Mouse (Mus musculus) CH12.LX (cell line): ENCODE measurements at regions not wholly inside any gene's neighbourhood (a gene's known extent, or its start where the extent isn't known, plus 50 kb on each side); places are given as distances from the start of the nearest gene placed in this dataset.

Source experiments
- DNase-seq: peaks from one replicate; pipeline ENCODE4 v3.0.0-alpha.2; 2013; ENCODE audit errors: extremely low read depth
- H3K27ac ChIP-seq: 2 replicates; pipeline ENCODE4 v1.5.1; 2012; ENCODE audit warnings: low read depth, mild to moderate bottlenecking, control low read depth, moderate library complexity; ENCODE audit not compliant: insufficient read depth
- H3K27me3 ChIP-seq: replicated peaks from 2 replicates; pipeline ENCODE3; 2012; ENCODE audit warnings: inconsistent platforms
- H3K36me3 ChIP-seq, 2 experiments: replicated peaks in 1 of 2; 2 replicates each; pipeline versions ENCODE3 to v1.6.1; 2012; ENCODE audit warnings: inconsistent platforms in 1 of 2, low read length in 1 of 2, mild to moderate bottlenecking in 1 of 2, mixed read lengths in 1 of 2, moderate library complexity in 1 of 2; ENCODE audit not compliant: control insufficient read depth in 1 of 2, insufficient read depth in 1 of 2
- H3K4me1 ChIP-seq, 2 experiments: 2 replicates each; pipeline ENCODE4 v1.6.1; 2012; ENCODE audit warnings: inconsistent platforms in 1 of 2, moderate library complexity in 1 of 2; ENCODE audit not compliant: insufficient read depth in 2 of 2, control insufficient read depth in 1 of 2
- H3K4me2 ChIP-seq: 2 replicates; pipeline ENCODE4 v1.6.1; 2012; ENCODE audit warnings: low read depth, mild to moderate bottlenecking, control low read depth; ENCODE audit not compliant: poor library complexity, insufficient read depth, severe bottlenecking
- H3K4me3 ChIP-seq, 3 experiments: fragments of 150-350 bp in 1 of 3; sonication (generic) in 1 of 3; replicated peaks in 1 of 3; 2 replicates each; pipeline versions ENCODE3 to v1.5.1; 2011 to 2012; ENCODE audit warnings: low read depth in 2 of 3, low read length in 2 of 3, mild to moderate bottlenecking in 2 of 3, moderate library complexity in 2 of 3, control low read depth in 1 of 3, improper control_type of control experiment in 1 of 3, inconsistent platforms in 1 of 3, mixed read lengths in 1 of 3; ENCODE audit not compliant: poor library complexity in 1 of 3
- H3K79me2 ChIP-seq: replicated peaks from 2 replicates; pipeline ENCODE4 v1.6.1; 2012; ENCODE audit warnings: mild to moderate bottlenecking, moderate library complexity; ENCODE audit not compliant: control insufficient read depth, poor library complexity, insufficient read depth, severe bottlenecking; ENCODE audit errors: extremely low read depth
- H3K9ac ChIP-seq: 2 replicates; pipeline ENCODE4 v1.6.1; 2012; ENCODE audit warnings: low read depth, mild to moderate bottlenecking, control low read depth, moderate library complexity; ENCODE audit not compliant: insufficient read depth
- H3K9me3 ChIP-seq: replicated peaks from 2 replicates; pipeline ENCODE3; 2012; ENCODE audit warnings: low read length, inconsistent platforms, mixed read lengths
- BHLHE40 ChIP-seq: IDR thresholded peaks from 2 replicates; pipeline ENCODE4 v1.6.1; 2011; ENCODE audit warnings: mild to moderate bottlenecking, low read depth, low read length, improper control_type of control experiment
- CHD1 ChIP-seq: IDR thresholded peaks from 2 replicates; pipeline ENCODE4 v1.6.1; 2012; ENCODE audit warnings: low read depth, low read length, improper control_type of control experiment, inconsistent platforms
- CTCF ChIP-seq, 2 experiments: IDR thresholded peaks in 1 of 2; conservative IDR thresholded peaks in 1 of 2; 2 replicates each; pipeline ENCODE4 v1.5.1; 2011 to 2012; ENCODE audit warnings: low read depth in 2 of 2, low read length in 2 of 2, improper control_type of control experiment in 1 of 2, inconsistent platforms in 1 of 2, mild to moderate bottlenecking in 1 of 2, moderate library complexity in 1 of 2
- ELF1 ChIP-seq: IDR thresholded peaks from 2 replicates; pipeline ENCODE4 v1.6.1; 2014; ENCODE audit warnings: low read depth, mild to moderate bottlenecking, inconsistent platforms, low read length, improper control_type of control experiment
- EP300 ChIP-seq: IDR thresholded peaks from 2 replicates; pipeline ENCODE4 v1.6.1; 2011; ENCODE audit warnings: low read length, improper control_type of control experiment
- ETS1 ChIP-seq: conservative IDR thresholded peaks from 2 replicates; pipeline ENCODE4 v1.6.1; 2012; ENCODE audit warnings: low read depth, mild to moderate bottlenecking, inconsistent platforms, low read length, improper control_type of control experiment, moderate library complexity
- GABPA ChIP-seq: IDR thresholded peaks from 2 replicates; pipeline ENCODE4 v1.6.1; 2012; ENCODE audit warnings: low read depth, low read length, improper control_type of control experiment, inconsistent platforms; ENCODE audit not compliant: insufficient replicate concordance
- JUND ChIP-seq: conservative IDR thresholded peaks from 2 replicates; pipeline ENCODE4 v1.6.1; 2011; ENCODE audit warnings: low read depth, low read length, improper control_type of control experiment
- KAT2A ChIP-seq: IDR thresholded peaks from 2 replicates; pipeline ENCODE4 v1.6.1; 2012; ENCODE audit warnings: low read length, improper control_type of control experiment, inconsistent platforms; ENCODE audit not compliant: insufficient replicate concordance
- MAFK ChIP-seq: IDR thresholded peaks from 2 replicates; pipeline ENCODE4 v1.6.1; 2011; ENCODE audit warnings: low read length, improper control_type of control experiment; ENCODE audit not compliant: insufficient replicate concordance
- MAZ ChIP-seq: IDR thresholded peaks from 2 replicates; pipeline ENCODE4 v1.6.1; 2012; ENCODE audit warnings: low read depth, mild to moderate bottlenecking, inconsistent platforms, low read length, improper control_type of control experiment, moderate library complexity
- MXI1 ChIP-seq: IDR thresholded peaks from 2 replicates; pipeline ENCODE4 v1.6.1; 2011; ENCODE audit warnings: mild to moderate bottlenecking, low read depth, low read length, improper control_type of control experiment
- MYC ChIP-seq: IDR thresholded peaks from 2 replicates; pipeline ENCODE4 v1.6.1; 2011; ENCODE audit warnings: low read depth, mild to moderate bottlenecking, improper control_type of control experiment, low read length
- PAX5 ChIP-seq: IDR thresholded peaks from 2 replicates; pipeline ENCODE4 v1.6.1; 2012; ENCODE audit warnings: low read length, inconsistent platforms, mixed read lengths
- SIN3A ChIP-seq: IDR thresholded peaks from 2 replicates; pipeline ENCODE4 v1.6.1; 2012; ENCODE audit warnings: low read length, improper control_type of control experiment, inconsistent platforms
- SMC3 ChIP-seq: IDR thresholded peaks from 2 replicates; pipeline ENCODE4 v1.6.1; 2011; ENCODE audit warnings: low read depth, low read length, improper control_type of control experiment
- TBP ChIP-seq: conservative IDR thresholded peaks from 2 replicates; pipeline ENCODE4 v1.6.1; 2011; ENCODE audit warnings: low read depth, low read length, improper control_type of control experiment
- TCF12 ChIP-seq: IDR thresholded peaks from 2 replicates; pipeline ENCODE4 v1.6.1; 2014; ENCODE audit warnings: low read depth, mild to moderate bottlenecking, inconsistent platforms, low read length, improper control_type of control experiment
- USF1 ChIP-seq: IDR thresholded peaks from 2 replicates; pipeline ENCODE4 v1.6.1; 2014; ENCODE audit warnings: low read depth, mild to moderate bottlenecking, inconsistent platforms, low read length, improper control_type of control experiment
- ZC3H11A ChIP-seq: IDR thresholded peaks from 2 replicates; pipeline ENCODE4 v1.6.1; 2012; ENCODE audit warnings: low read depth, mild to moderate bottlenecking, inconsistent platforms, low read length, improper control_type of control experiment
- ZMIZ1 ChIP-seq: IDR thresholded peaks from 2 replicates; pipeline ENCODE4 v1.6.1; 2012; ENCODE audit warnings: low read depth, mild to moderate bottlenecking, inconsistent platforms, low read length, improper control_type of control experiment
- dilution Hi-C: fragments of 300-500 bp; cut with MboI; formaldehyde crosslinking; loops from 2 replicates; pipeline ENCODE4 v1.14.3; 2020; ENCODE audit warnings: low sequenced_read_pairs; ENCODE audit not compliant: extremely low pct_unique_long_range_greater_than_20kb, extremely low pct_ligation_motif_present
- in situ Hi-C: fragments of 300-500 bp; cut with MboI; formaldehyde crosslinking; loops from 3 replicates; pipeline ENCODE4 v1.14.3; 2019; ENCODE audit warnings: low sequenced_read_pairs, low pct_ligation_motif_present, low pct_unique_long_range_greater_than_20kb, mixed read lengths

DNA sequence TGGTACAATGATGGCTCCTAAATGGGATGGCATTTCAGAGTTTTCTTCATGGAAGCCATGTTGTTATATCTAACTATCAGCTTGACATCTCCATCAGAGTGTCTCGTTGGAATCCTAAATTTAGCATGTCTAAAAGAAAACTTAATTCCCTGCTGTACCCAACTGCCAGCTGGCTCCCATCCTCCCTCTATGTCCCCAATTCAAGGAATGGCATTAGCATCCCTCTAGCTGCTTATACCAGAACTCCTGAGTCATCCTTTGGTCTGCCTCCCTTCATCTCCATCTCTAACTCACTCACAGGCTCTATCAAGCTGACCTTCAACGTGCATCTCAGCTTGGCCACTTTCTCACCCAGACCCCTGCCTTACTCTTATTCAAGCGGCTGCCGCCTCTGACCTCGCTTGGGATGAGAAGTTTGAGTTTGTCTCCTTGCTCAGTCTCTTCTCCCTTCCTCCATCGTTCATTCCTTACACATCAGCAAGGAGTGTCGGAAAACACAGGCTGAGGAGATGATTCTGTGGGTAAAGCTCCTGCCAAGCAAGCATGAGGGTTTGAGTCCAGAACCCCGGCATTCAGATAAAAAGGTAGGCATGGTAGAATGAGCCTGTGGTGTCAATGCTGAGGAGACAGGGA lies 88.9 kb downstream of the Emp1 start:
- DNase-seq: no peak
- Histone ChIP-seq H3K27ac (no peak overlapping the region), H3K36me3 (no peaks in the 10 kb centered on the region), H3K9me3 (no peaks in the 10 kb centered on the region), H3K4me2 (no peak overlapping the region), H3K27me3 (peaks cover 68% of the 10 kb centered on the region), H3K4me3 (no peak overlapping the region), H3K4me1 (no peaks in the 10 kb centered on the region), H3K79me2 (no peaks in the 10 kb centered on the region), H3K9ac (no peak overlapping the region)
- TF ChIP-seq CTCF (conservative IDR thresholded peaks at IDR 0.05 in 1 of 2, IDR thresholded peaks at IDR 0.05 in 1 of 2; ENCODE audit: low read depth in 2 of 2, low read length in 2 of 2): no peak
- no peak for TF ChIP-seq PAX5
- no peak for TF ChIP-seq BHLHE40
- TF ChIP-seq GABPA: no peak
- dilution Hi-C loops: no loop called here
- in situ Hi-C loops: no loop called here

DNA sequence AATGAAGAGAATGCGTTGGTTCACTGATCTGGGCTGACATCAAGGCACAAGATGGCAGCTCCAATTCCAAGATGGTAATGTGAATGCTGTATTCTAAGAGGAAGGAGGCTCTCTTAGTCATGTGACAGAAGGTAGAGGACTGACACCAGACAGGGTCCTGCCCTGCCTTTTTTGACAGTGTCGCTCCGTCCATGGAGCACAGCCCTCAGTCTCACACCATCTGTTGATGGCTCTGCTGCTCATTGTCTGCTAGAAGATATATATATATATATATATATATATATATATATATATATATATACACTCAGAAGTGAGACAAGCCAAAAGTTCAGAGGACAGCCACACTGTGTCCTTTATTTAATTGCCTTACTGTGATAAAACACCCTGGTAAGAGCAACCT lies 90.7 kb downstream of the Emp1 start:
- no peaks in the 10 kb centered on the region for H3K4me1 ChIP-seq
- H3K9me3 ChIP-seq: no peaks in the 10 kb centered on the region
- H3K36me3 ChIP-seq: no peaks in the 10 kb centered on the region
- no peak for TF ChIP-seq SIN3A
- no peak for TF ChIP-seq ELF1
- TF ChIP-seq MXI1: no peak
- no peak for TF ChIP-seq USF1
- no peak for TF ChIP-seq KAT2A
- TF ChIP-seq MAZ: no peak
- no peak for TF ChIP-seq CHD1
- no peak for TF ChIP-seq ETS1
- no peak for TF ChIP-seq ZC3H11A
- no peak for TF ChIP-seq TCF12
- no peak for TF ChIP-seq MYC
- TF ChIP-seq EP300: no peak
- no peak for TF ChIP-seq CTCF (conservative IDR thresholded peaks at IDR 0.05 in 1 of 2, IDR thresholded peaks at IDR 0.05 in 1 of 2; ENCODE audit: low read depth in 2 of 2, low read length in 2 of 2)
- no peak for TF ChIP-seq SMC3
- no peak for TF ChIP-seq TBP
- TF ChIP-seq MAFK: no peak
- no peak for TF ChIP-seq BHLHE40
- TF ChIP-seq JUND: no peak
- no peak for TF ChIP-seq ZMIZ1
- TF ChIP-seq, all 38 proteins: peak for 0
- Histone ChIP-seq H3K27ac (no peak overlapping the region), H3K79me2 (no peaks in the 10 kb centered on the region), H3K9ac (no peak overlapping the region), H3K4me3 (no peak overlapping the region), H3K27me3 (peaks cover 56% of the 10 kb centered on the region), H3K4me2 (no peak overlapping the region)
- no peak for DNase-seq
- dilution Hi-C loops: no loop called here
- in situ Hi-C loops: no loop called here
